Mouse (Mus musculus): ENCODE results near the gene Trak1.
"Not testable (repeated sequence)": the region's sequence is repeated elsewhere in the genome, so short reads cannot be mapped to it uniquely, and the experiment has no call there.

The Trak1 gene

GRCm38 (mm10) chr9:121321118-121321517 is 23.8 kb downstream of the Trak1 start:
- DNase-seq, result no peak

DNA sequence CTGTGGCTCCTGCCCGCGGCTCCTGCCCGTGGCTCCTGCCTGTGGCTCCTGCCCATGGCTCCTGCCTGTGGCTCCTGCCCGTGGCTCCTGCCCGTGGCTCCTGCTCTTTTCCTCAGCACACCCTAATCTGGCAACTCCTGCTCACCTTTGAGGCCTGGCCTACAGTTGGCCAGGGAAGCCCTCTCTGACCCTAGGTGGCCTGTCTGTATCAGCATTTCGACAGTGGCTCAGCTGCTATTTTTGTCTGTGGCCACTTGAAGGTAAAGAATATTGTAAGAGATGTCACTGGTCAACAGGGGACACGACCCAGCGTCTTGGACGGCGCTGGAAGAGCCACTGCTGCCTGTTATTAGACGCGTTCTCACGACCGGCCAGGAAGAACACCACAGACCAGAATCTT is 24.7 kb downstream of the Trak1 start:
- no peak for DNase-seq

GRCm38 (mm10) chr9:121328342-121328741 is 31.0 kb downstream of the Trak1 start:
- DNase-seq, result not testable (repeated sequence)

- no peak for DNase-seq
Measured at GRCm38 (mm10) chr9:121329181-121329580, 31.9 kb downstream of the Trak1 start.

DNA sequence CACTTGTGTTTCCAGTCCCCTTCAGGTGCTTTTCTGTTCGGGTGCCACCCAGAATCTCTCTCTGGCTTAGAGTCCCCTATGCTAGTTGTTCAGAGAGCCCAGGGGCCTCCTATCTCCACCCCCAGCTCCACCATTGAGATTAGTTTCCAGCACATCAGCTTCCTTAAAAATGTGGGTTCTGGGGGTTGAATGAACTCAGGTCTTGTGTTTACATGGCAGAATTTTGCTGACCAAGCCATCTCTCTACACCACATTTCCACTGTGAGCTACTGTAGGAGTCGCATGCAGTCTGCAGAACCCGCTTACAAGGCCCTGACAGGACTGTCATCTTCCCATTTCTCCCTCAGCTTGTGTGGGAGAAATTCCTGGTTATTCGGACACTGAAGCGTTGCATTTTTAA is 32.8 kb downstream of the Trak1 start:
- DNase-seq, result no peak

DNA sequence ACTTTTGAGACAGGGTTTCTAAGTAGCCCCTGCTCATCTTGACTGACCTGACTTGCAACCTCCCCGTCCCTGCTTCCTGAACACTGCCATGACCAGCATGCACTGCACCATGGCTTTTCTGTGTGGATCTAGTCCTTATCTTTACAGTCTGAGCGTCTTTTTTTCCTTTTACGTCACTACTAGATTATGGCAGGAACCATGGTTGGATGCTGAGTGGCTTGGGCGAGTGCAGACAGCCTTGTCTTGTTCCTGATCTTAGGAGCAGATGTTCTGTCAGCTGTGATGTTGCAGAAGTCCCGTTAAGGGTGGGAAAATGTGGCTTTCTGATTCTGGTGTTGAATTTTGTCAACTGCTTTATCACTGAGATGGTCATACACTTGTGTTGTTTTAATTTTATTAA is 34.1 kb downstream of the Trak1 start:
- no peak for DNase-seq

DNA sequence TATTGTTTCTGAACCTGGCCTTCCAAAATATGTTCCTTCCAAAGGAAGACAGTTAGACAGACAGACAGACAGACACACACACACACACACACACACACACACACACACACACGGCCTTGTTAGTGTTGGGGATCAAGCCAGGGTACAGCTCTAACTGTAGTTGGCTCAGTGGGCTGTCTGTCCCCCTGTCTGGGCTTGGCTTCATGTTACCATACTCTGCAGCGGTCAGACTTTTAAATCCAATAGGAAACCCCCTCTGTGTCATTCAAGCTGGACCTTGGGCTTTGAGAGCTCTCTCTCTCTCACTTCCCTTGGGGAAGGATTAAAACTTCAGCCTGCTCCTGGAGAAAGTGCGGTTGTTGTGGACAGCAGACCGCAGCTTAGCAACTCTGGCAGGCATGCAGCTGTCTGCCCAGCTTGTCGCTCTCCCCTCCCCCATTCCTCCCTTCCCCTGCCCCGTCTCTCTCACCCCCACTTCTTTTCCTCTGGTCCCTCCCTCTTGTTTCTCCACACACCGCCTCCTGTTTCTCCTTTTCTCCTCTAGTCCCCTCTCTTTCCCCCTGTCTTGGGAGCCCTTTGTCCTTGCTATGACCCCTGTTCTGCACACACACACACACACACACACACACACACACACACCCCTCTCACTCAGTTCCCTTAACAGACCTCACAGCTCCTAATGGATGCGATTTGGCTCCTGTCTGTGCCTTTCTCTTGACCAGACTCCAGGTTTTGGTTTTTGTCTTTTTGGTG is 34.8 kb downstream of the Trak1 start:
- DNase-seq, result no peak

DNA sequence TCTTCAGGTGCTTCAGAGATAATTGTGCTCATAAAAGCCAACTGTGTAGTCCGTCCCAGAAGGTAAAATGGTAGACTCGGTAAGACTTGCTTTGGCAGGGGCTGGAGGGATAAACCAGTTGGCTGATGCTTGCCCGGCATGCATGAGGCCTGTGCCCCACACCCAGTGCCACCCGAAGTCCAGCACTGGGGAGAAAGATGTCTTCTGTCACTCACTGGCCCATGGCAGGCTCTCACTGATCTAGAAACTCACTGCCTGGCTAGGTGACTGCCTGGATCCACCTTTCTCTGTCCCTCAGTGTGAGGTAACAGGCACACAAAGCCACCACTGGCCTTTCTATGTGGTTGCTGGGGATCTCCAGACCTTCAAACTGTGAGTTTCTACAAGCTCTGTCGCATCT is 36.3 kb downstream of the Trak1 start:
- no peak for DNase-seq

DNA sequence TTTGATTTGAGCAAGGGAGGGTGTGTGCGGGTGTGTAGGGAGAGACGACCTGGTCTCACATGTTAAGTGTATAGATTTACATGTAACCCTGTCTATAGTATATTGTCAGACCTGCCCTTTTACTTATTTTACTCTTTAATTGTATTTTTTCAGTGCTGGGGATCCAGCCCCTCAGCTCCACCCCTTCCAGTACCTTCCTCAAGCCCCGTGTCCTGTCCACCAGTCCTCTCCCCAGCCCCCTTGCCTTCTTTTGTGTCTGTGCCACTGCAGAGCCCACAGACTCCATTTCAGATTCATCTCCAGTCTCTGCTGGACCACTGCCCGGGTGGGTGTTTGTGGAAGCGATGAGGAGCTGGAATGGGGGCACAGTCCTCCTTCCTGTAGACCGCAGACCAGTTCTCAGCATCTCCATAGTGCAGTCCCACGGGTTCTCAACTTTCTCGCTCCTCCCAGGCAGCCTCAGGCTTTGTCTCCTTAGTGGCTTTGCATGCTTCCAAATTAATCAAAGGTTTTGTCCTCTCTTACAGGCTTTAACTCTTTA is 37.1 kb downstream of the Trak1 start:
- no peak for DNase-seq

DNA sequence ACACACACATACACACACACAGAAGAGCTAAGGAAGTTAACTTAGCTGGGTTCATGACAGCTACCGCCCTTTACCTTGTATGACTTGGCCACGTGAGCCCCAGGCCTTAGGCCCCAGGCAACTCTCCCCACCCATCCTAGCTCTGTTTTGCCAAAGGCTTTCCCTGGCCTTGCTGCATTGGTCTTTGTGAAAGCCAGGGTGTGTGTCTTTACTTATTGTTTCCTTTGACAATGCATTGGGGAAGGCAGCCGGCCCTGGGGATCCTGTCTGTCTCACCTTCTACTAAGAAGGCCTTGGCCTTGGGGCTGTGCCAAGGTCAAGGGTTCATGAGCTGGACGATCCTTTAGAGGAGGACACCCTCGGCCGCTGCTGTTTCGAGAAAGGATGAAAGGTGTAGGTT is 38.3 kb downstream of the Trak1 start:
- no peak for DNase-seq

- no peak for DNase-seq
Measured at GRCm38 (mm10) chr9:121336324-121336946, 39.1 kb downstream of the Trak1 start.

GRCm38 (mm10) chr9:121337216-121337937 is 40.1 kb downstream of the Trak1 start:
- DNase-seq, result no peak

DNA sequence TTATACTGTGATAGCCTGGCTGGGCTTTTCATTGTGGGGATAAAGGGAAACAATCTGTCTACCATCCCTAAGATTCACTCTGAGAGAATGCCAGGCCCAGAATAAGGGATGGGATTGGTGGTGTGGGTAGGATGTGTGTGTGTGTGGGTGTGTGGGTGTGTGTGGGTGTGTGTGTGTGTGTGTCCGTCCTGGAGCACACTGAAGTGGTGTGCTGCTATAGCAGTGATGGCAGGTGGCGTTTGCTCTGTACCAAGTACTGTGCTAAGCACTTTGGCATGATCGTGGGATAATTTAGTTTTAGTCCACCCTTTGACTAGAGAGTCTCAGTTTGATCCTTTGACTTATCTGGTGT is 40.6 kb downstream of the Trak1 start:
- no peak for DNase-seq

- no peak for DNase-seq
Measured at GRCm38 (mm10) chr9:121341832-121342231, 44.5 kb downstream of the Trak1 start.

DNA sequence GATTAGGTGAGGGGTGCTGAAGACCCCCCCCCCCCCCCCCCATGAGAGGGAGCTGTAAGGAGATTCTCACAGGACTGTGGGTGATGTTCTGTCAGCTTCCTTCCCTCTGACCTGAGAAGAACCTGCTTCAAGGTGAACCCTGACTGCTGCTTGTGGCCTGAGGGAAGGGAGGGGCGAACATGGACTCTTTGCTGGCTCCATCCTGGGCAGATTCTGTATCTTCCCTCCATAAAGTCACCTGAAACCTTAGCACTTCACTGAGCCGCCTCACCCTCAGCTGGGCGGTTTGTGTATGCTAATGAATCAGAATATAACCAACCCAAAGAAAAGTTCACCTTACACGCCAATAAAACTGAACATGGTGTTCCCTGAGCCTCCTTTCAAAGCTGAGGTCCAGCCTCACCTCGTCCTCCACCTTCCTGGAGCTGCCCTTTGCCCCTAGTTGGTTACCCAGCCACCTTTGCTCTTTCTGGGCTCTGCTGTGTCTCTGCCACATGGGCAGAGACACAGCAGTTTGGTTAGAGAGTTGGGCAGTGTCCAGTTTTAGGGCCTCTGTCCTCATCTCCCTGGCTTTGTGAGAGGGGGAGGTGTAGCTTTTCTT is 45.3 kb downstream of the Trak1 start:
- DNase-seq, result no peak

DNA sequence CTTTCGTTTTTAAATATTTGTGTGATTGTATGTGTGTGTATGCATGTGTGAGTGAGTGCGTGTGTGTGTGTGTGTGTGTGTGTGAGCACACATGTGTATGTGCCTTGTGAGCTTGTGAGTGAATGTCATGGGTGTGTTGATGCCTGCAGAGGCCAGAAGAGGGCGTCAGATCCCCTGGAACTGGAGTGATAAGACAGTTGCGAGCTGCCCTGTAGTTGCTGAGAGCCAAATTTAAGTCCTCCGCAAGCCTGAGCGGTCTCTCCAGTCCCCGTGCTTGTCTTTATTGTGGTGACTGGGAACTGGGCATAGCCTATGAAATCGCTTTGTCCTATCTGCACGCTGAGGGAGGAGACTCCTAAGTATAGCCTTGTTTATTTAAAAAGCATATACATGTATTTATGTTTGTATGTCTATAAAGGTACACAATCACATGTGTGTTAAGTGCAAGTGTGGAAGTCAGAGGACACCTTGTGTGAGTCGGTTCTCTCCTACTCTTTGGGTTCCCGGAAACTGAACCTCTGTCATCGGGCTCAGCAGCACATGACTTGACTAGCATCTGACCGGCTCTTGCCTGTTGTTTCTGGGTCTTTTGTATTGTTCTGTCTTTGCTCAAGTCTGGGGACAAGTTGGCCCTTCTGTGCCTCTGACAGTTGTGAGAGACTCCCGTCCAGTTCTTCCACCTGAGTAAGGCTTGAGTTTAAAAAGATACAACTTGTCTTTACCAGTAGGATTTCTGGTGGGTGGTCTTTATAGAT is 46.0 kb downstream of the Trak1 start:
- DNase-seq, result no peak

DNA sequence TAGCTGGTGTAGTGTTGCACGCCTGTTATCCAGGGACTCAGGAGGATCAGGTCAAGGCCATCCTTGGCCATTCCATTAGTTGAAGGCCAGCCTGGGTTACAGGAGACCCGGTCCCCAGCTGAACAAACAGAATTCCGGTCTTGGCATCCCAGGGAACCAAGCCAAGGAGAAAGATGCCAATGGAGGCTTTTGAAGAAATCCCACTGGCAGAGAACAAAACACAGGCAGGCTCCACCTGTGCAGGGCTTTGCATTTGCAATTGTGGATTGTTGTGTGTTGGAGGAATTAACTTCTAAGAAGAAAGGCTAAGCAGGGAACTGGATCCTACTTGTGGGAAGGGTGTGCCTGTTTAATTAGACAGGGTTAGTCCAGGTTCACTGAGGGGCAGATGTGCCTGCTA is 47.0 kb downstream of the Trak1 start:
- DNase-seq, result no peak

DNA sequence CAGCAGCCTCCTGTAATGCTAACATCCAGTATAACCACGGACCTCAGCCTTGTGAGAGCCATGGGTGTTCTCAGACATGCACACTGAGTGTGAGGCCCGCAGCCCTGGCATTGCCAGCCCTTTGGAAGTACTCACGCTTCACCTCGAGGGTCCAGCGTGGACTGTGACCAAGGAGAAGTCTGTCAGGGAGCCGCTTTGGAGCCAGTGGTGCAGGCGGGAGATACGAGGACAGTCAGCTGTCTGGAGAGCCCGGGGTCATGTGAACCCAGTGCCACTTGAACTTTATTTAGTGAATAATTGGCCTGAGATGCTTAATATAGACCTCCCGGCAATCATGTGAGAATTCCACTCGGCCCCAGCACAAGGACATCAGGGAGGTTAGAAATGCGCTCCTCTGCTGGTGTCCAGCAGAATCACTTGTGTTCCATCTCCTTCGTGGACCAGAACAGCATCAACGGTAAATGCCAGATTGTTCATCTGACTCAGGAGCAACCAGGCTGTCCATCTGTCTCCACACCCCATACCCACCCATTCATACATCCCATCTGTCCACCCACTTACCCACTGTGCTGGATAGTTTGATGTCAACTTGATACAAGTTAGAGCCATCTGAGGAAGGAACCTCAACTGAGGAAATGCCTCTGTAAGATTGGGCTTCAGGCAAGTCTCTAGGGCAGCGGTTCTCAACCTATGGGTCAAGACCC is 48.3 kb downstream of the Trak1 start:
- no peak for DNase-seq

DNA sequence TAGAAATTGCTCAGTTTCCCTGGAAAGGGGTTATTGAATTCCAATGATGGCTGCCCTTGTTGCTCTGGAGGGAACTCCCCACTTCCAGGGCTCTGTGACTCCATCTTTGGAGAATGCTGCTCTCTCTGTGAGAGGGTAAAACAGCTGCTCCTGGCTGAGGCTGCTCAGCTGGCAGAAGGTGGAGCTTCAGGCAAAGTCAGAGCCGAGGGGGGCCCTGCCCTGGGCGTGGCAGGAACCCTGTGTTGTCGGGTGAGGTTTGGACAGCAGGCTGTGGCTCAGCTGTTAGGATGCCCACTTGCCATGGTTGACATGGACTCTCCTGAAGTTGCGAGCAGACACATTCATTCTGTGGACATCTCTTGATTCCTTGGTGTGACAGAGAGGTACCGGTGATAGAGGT is 49.3 kb downstream of the Trak1 start:
- DNase-seq, result no peak

GRCm38 (mm10) chr9:121347981-121348380 is 50.7 kb downstream of the Trak1 start:
- no peak for DNase-seq

GRCm38 (mm10) chr9:121348476-121348875 is 51.2 kb downstream of the Trak1 start:
- no peak for DNase-seq

DNA sequence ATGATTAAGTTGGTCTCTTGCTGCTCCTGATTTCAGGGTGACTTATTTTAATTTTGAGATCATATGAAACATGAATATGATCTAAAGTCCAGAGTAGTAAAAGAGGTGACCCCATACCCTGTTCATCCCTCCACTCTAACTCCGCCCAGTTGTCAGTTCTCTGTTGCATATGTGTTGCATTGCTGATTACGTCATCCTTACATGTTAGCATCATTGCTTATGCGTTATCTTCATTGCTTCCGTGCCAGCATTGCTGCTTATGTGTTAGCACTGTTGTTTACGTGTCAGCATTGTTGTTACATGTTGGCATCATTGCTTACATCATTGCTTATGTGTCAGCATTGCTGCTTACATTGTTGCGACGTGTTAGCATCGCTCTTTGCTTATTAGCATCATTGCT is 51.8 kb downstream of the Trak1 start:
- no peak for DNase-seq
